Mouse (Mus musculus): ENCODE data around the gene Nebl. TPM values are rescaled to one million over a fixed set of nuclear protein-coding genes. Genes with fewer than 3 reads are reported as not detected.
A peak's percentile ranks its signal among the peaks of the same experiment; 100 is the strongest.

Nebl gene
- polyA plus RNA-seq, 1 experiment from 2014 or later: 9.7 TPM

- Histone ChIP-seq H3K27me3 (ENCODE audit: insufficient read depth, low read length) (peaks cover 26% of the 10 kb centered on the region), H3K4me3 (ENCODE audit: low read length) (peak overlapping the region; percentile 68), H3K9me3 (ENCODE audit: low read length) (no peaks in the 10 kb centered on the region), H3K4me1 (ENCODE audit: insufficient read depth, low read length) (peaks cover 13% of the 10 kb centered on the region), H3K9ac (replicated peaks; ENCODE audit: low read length) (peak overlapping the region; percentile 73), H3K36me3 (ENCODE audit: insufficient read depth, low read length) (no peaks in the 10 kb centered on the region), H3K27ac (ENCODE audit: low read length) (no peak overlapping the region), H3K4me2 (replicated peaks; ENCODE audit: low read depth, low read length) (peak overlapping the region; percentile 100)
- WGBS: under 1% methylated on average over 20 of the region's 20 CpGs
- ATAC-seq (ENCODE audit: low FRiP score, low TSS enrichment): no peak; the same call in 1 of the 2 replicates
These were observed 662 bp downstream of the Nebl start for GRCm38 (mm10) chr2:17730648-17730956.

DNA sequence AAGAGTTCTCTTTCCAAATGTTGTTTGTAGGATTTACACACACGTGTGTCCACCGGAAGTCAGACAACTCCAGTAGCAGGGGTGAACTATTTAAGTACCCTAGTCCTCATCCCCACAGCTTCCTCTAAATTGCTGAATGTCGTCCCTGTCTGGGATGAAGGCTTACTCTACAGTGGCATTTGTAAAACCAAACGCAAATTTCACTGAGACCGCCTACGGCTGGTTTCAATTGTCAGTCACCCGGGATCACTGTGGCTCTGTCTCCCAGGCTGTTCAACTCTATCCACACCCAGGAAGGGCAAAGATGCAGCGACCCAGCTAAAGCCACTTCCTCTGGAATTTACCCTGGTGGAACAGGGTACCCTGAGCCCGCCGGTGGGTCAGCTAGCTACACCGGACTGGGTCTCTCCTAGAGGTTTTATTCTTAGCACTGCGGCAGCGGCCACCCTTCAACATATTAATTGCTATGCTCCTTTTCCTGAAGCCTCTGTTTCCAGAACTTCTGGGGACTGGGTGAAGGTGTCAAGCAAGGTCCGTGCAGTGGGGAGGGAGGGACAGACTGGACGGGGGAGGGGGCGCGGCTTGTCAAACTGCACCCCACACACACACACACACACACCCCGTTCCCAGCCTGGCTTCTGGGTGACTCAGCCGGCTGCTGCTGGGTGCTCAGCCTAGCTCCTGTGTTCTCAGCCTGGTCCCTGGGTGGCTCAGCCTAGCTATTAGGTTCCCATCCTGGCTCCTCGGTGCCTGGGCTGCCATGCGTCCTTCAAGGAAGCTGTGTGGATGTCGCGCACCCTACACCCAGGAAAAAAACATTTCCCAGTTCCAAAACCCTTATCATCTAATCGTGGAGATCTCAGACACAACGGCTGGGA is 1.3 kb downstream of the Nebl start:
- Histone ChIP-seq H3K27ac (ENCODE audit: low read length) (no peak overlapping the region), H3K9me3 (ENCODE audit: low read length) (no peaks in the 10 kb centered on the region), H3K27me3 (ENCODE audit: insufficient read depth, low read length) (peaks cover 26% of the 10 kb centered on the region), H3K36me3 (ENCODE audit: insufficient read depth, low read length) (no peaks in the 10 kb centered on the region), H3K4me1 (ENCODE audit: insufficient read depth, low read length) (peaks cover 13% of the 10 kb centered on the region), H3K4me2 (replicated peaks; ENCODE audit: low read depth, low read length) (peak overlapping the region; percentile 100), H3K9ac (replicated peaks; ENCODE audit: low read length) (peak overlapping the region; percentile 9; the same call in 1 of the 2 replicates), H3K4me3 (ENCODE audit: low read length) (peak overlapping the region; percentile 68)
- peak; percentile 70 for ATAC-seq (ENCODE audit: low FRiP score, low TSS enrichment)
- 4% methylated on average over 25 of the region's 25 CpGs for WGBS

DNA sequence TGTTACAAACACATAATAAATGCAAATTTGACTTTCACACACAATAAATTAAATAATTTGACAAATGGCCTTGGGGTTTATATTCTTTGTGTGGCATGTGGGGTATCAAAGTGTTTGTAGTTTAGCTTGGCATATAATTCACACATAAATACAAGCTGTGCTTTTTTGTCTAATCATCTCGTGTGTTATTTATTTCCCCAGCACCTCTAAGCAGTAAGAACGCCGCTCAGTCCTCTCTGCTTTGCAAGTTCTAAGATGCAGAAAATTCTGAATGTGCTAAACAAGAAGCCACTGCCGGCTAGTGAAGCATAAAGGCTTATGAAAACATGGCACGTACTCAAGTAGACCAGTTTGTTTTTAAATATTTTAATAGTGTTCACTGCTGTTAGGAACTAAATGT is 6.9 kb downstream of the Nebl start:
- H3K36me3 ChIP-seq (ENCODE audit: insufficient read depth, low read length): no peaks in the 10 kb centered on the region
- 55% methylated on average over 5 of the region's 5 CpGs for WGBS
- 0 out of 2 replicates have a peak, but pooled peaks cover 5% of the 10 kb centered on the region for H3K27me3 ChIP-seq (ENCODE audit: insufficient read depth, low read length)
- no peak overlapping the region for H3K4me3 ChIP-seq (ENCODE audit: low read length)
- no peaks in the 10 kb centered on the region for H3K9me3 ChIP-seq (ENCODE audit: low read length)
- no peaks in the 10 kb centered on the region for H3K4me1 ChIP-seq (ENCODE audit: insufficient read depth, low read length)
- no peak for ATAC-seq (ENCODE audit: low FRiP score, low TSS enrichment)
- H3K9ac ChIP-seq (replicated peaks; ENCODE audit: low read length): no peak overlapping the region
- no peak overlapping the region for H3K4me2 ChIP-seq (replicated peaks; ENCODE audit: low read depth, low read length)
- H3K27ac ChIP-seq (ENCODE audit: low read length): no peak overlapping the region

DNA sequence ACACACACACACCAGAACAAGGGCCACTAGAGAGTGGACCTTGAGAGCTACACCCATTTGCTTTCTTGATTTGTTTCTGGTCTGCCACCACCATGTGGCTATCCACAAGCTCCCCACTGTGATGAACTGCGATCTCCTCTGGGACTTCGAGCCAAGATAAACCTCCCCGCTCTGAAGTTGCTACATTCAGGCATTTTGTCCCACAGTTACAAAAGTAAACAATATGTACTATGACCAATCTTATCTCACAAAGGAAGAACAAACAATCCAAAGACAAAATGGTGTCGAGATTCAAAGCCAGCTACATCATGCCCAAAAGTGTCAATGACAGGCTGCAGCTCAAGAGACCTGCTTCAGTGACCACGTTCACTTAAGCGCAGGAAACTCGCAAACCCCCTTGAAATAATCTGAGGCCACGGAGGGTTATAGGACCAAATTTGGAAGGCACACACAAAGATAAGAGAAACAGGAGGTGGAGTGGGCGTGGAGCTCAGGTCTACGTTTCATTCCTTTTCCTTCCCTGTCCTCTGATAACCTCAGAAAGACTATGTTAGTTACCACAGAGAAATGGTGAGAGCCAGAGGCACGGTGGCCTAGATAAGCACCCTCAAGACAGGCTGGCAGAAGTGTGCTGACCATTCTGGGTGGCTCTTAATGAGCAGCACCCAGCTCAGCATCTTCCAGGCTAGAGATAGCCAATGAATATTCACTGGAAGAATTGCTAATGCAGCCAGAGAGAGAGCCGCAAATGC is 7.8 kb downstream of the Nebl start:
- Histone ChIP-seq H3K9ac (replicated peaks; ENCODE audit: low read length) (no peak overlapping the region), H3K4me3 (ENCODE audit: low read length) (no peak overlapping the region), H3K36me3 (ENCODE audit: insufficient read depth, low read length) (no peaks in the 10 kb centered on the region), H3K4me1 (ENCODE audit: insufficient read depth, low read length) (no peaks in the 10 kb centered on the region), H3K4me2 (replicated peaks; ENCODE audit: low read depth, low read length) (no peak overlapping the region), H3K27me3 (ENCODE audit: insufficient read depth, low read length) (no peaks in the 10 kb centered on the region), H3K9me3 (ENCODE audit: low read length) (no peaks in the 10 kb centered on the region), H3K27ac (ENCODE audit: low read length) (no peak overlapping the region)
- no peak for ATAC-seq (ENCODE audit: low FRiP score, low TSS enrichment)
- 76% methylated on average over 12 of the region's 12 CpGs for WGBS

DNA sequence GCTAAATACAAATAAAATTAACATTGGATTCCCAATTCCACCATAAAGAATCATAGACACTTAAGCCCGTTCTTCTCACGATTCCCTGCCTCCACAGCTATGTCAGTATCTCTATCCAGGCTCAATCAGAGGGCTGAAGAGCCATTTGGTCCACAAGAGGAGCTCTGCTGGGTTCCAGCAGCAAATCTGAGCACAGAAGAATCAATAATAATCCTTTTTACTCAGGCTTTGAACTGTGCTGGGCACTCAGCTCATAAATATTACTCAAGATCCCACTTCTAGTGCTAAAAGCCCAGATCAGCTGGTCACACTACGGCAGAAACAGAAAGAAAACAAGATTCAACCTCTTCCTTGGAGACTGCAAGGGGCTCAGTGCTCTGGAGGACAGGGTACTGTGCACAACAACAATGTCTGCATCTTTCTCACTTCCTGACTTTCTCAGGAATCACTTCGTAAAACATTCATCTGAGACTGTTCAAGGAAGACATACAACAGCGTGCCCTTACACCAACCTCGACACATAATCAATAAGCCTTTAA is 10.0 kb downstream of the Nebl start:
- ATAC-seq (ENCODE audit: low FRiP score, low TSS enrichment): no peak

GRCm38 (mm10) chr2:17718281-17718680 is 13.0 kb downstream of the Nebl start:
- ATAC-seq (ENCODE audit: low FRiP score, low TSS enrichment): no peak
- Histone ChIP-seq H3K4me1 (ENCODE audit: insufficient read depth, low read length) (no peaks in the 10 kb centered on the region), H3K36me3 (ENCODE audit: insufficient read depth, low read length) (no peaks in the 10 kb centered on the region), H3K4me2 (replicated peaks; ENCODE audit: low read depth, low read length) (no peak overlapping the region), H3K27ac (ENCODE audit: low read length) (no peak overlapping the region), H3K9me3 (ENCODE audit: low read length) (no peaks in the 10 kb centered on the region; the same call in 1 of the 2 replicates), H3K4me3 (ENCODE audit: low read length) (no peak overlapping the region), H3K27me3 (ENCODE audit: insufficient read depth, low read length) (no peaks in the 10 kb centered on the region), H3K9ac (replicated peaks; ENCODE audit: low read length) (no peak overlapping the region)
- WGBS: 92% methylated on average over 1 of the region's 1 CpGs

More for the DNA sequence above, 10.0 kb downstream of the Nebl start:
- Histone ChIP-seq H3K27me3 (ENCODE audit: insufficient read depth, low read length) (no peaks in the 10 kb centered on the region), H3K9me3 (ENCODE audit: low read length) (no peaks in the 10 kb centered on the region; the same call in 1 of the 2 replicates), H3K4me1 (ENCODE audit: insufficient read depth, low read length) (no peaks in the 10 kb centered on the region), H3K4me3 (ENCODE audit: low read length) (no peak overlapping the region), H3K4me2 (replicated peaks; ENCODE audit: low read depth, low read length) (no peak overlapping the region), H3K27ac (ENCODE audit: low read length) (no peak overlapping the region), H3K9ac (replicated peaks; ENCODE audit: low read length) (no peak overlapping the region), H3K36me3 (ENCODE audit: insufficient read depth, low read length) (no peaks in the 10 kb centered on the region)
- 61% methylated on average over 6 of the region's 6 CpGs for WGBS

GRCm38 (mm10) chr2:17717200-17717599 is 14.1 kb downstream of the Nebl start:
- Histone ChIP-seq H3K27ac (ENCODE audit: low read length) (no peak overlapping the region), H3K27me3 (ENCODE audit: insufficient read depth, low read length) (no peaks in the 10 kb centered on the region), H3K9ac (replicated peaks; ENCODE audit: low read length) (no peak overlapping the region), H3K36me3 (ENCODE audit: insufficient read depth, low read length) (no peaks in the 10 kb centered on the region), H3K9me3 (ENCODE audit: low read length) (no peaks in the 10 kb centered on the region; the same call in 1 of the 2 replicates), H3K4me2 (replicated peaks; ENCODE audit: low read depth, low read length) (no peak overlapping the region), H3K4me1 (ENCODE audit: insufficient read depth, low read length) (no peaks in the 10 kb centered on the region), H3K4me3 (ENCODE audit: low read length) (no peak overlapping the region)
- no peak for ATAC-seq (ENCODE audit: low FRiP score, low TSS enrichment)
- 82% methylated on average over 2 of the region's 2 CpGs for WGBS

DNA sequence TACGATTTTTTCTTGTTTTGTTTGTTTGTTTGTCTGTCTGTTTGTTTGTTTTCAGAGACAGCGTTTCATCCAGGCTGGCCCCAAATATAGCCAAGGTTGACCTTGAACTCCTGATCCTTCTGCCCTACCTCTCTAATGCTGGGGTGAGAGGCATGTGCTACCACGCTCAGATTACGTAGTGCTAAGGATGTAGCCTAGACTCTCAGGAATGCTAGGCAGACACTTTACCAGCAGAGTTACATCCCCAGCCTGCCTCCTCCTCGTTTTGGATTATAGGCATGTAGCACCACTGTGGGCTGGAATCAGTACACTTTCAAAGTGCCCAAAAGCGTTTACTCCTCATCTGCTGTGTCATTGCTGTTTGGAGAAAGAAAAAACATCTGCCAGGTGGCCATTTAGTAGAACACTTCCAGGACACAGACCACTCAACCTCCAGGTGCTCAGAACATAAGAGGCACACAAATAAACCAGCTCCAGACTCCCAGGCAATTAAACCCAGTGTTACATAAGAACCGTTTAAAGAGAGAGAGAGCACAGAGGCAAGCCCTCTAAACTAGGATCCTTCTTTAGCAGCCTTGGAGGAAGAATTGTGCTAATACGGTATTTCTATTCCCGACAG is 16.0 kb downstream of the Nebl start:
- peaks cover 4% of the 10 kb centered on the region; the same call in 1 of the 2 replicates for H3K9me3 ChIP-seq (ENCODE audit: low read length)
- ATAC-seq (ENCODE audit: low FRiP score, low TSS enrichment): no peak
- no peak overlapping the region for H3K9ac ChIP-seq (replicated peaks; ENCODE audit: low read length)
- no peaks in the 10 kb centered on the region for H3K36me3 ChIP-seq (ENCODE audit: insufficient read depth, low read length)
- no peak overlapping the region for H3K4me3 ChIP-seq (ENCODE audit: low read length)
- no peak overlapping the region for H3K4me2 ChIP-seq (replicated peaks; ENCODE audit: low read depth, low read length)
- WGBS: 71% methylated on average over 9 of the region's 9 CpGs
- H3K27ac ChIP-seq (ENCODE audit: low read length): no peak overlapping the region
- no peaks in the 10 kb centered on the region for H3K27me3 ChIP-seq (ENCODE audit: insufficient read depth, low read length)
- no peaks in the 10 kb centered on the region for H3K4me1 ChIP-seq (ENCODE audit: insufficient read depth, low read length)

DNA sequence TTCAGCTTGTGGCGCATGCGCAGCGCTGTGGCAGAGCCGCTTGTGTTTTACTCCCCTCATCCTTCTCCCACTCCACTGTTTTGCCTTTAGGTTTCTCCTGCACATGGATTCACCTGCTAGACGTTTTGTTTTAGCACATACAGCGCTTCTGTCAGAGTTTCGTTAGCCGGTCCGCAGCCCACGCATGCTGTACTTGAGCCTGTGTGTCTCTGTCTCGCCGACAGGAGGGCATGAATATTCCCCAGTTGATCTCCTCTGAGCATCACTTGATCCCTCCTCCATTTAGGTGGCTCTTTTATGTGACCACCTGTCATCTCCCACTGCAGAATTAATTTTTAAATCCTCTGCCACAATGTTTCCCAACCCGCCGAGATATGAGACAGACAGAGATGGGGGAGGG is 16.6 kb downstream of the Nebl start:
- Histone ChIP-seq H3K4me2 (replicated peaks; ENCODE audit: low read depth, low read length) (no peak overlapping the region), H3K36me3 (ENCODE audit: insufficient read depth, low read length) (no peaks in the 10 kb centered on the region), H3K27ac (ENCODE audit: low read length) (no peak overlapping the region), H3K27me3 (ENCODE audit: insufficient read depth, low read length) (no peaks in the 10 kb centered on the region), H3K4me1 (ENCODE audit: insufficient read depth, low read length) (no peaks in the 10 kb centered on the region), H3K9ac (replicated peaks; ENCODE audit: low read length) (no peak overlapping the region), H3K9me3 (ENCODE audit: low read length) (peaks cover 4% of the 10 kb centered on the region; the same call in 1 of the 2 replicates), H3K4me3 (ENCODE audit: low read length) (no peak overlapping the region)
- 80% methylated on average over 14 of the region's 14 CpGs for WGBS
- ATAC-seq (ENCODE audit: low FRiP score, low TSS enrichment): no peak

Data from kidney, embryonic 16.5 days (tissue).